Mouse (Mus musculus) kidney, adult 2 months (tissue): ENCODE data around the gene Dtx3l. TPM values are rescaled to one million over a fixed set of nuclear protein-coding genes. Genes with fewer than 3 reads are reported as not detected.
A peak's percentile ranks its signal among the peaks of the same experiment; 100 is the strongest.
"Not testable (repeated sequence)": the region's sequence is repeated elsewhere in the genome, so short reads cannot be mapped to it uniquely, and the experiment has no call there.

Experiments used
- DNase-seq: peaks from one replicate; pipeline ENCODE4 v3.0.0; 2021
- H3K27ac ChIP-seq: fragments of 200-500 bp; 2 replicates; pipeline ENCODE4 v1.5.1; 2012; ENCODE audit warnings: low read depth, low read length, control low read depth, inconsistent platforms; ENCODE audit not compliant: insufficient read depth
- H3K27me3 ChIP-seq: fragments of 200-500 bp; replicated peaks from 2 replicates; pipeline ENCODE4 v1.6.1; 2012; ENCODE audit warnings: mild to moderate bottlenecking, moderate library complexity, low read length, inconsistent platforms; ENCODE audit not compliant: control insufficient read depth, insufficient read depth
- H3K36me3 ChIP-seq: fragments of 200-500 bp; 2 replicates; pipeline ENCODE4 v1.6.1; 2012; ENCODE audit warnings: mild to moderate bottlenecking, moderate library complexity, low read length, inconsistent platforms; ENCODE audit not compliant: control insufficient read depth, insufficient read depth
- H3K4me1 ChIP-seq: fragments of 200-500 bp; 2 replicates; pipeline ENCODE4 v1.6.1; 2011; ENCODE audit warnings: low read length; ENCODE audit not compliant: control insufficient read depth, insufficient read depth
- H3K4me3 ChIP-seq: fragments of 200-500 bp; 2 replicates; pipeline ENCODE4 v1.5.1; 2011; ENCODE audit warnings: mild to moderate bottlenecking, low read depth, low read length, control low read depth; ENCODE audit not compliant: insufficient read depth
- CTCF ChIP-seq: fragments of 200-500 bp; conservative IDR thresholded peaks from 2 replicates; pipeline ENCODE4 v1.5.1; 2011; ENCODE audit warnings: low read depth, mild to moderate bottlenecking, control low read depth, low read length, moderate library complexity, mixed read lengths; ENCODE audit not compliant: insufficient read depth, insufficient read length
- POLR2A ChIP-seq: fragments of 200-500 bp; IDR thresholded peaks from one replicate; pipeline ENCODE4 v1.6.1; 2011; ENCODE audit warnings: low read depth, low read length, control low read depth
- WGBS: fragments of 180-500 bp; shearing (Covaris S2); methylation state at CpG from one replicate; pipeline ENCODE4 v1.1.7; 2018; 5-methylcytosine and 5-hydroxymethylcytosine counted together
- polyA plus RNA-seq: library from polyadenylated mRNA; depleted of rRNA; stranded (reverse); fragments of >200 nt; gene quantifications from 2 replicates; pipeline ENCODE4 v1.2.3, GENCODE M21; 2012

Gene Dtx3l
- polyA plus RNA-seq, 1 experiment = 5.4 TPM

- Histone ChIP-seq H3K4me1 (peaks cover 6% of the 10 kb centered on the region; the same call in 1 of the 2 replicates), H3K27me3 (no peaks in the 10 kb centered on the region), H3K27ac (no peak overlapping the region), H3K4me3 (no peak overlapping the region), H3K36me3 (no peaks in the 10 kb centered on the region)
- no peak for DNase-seq
- 79% methylated on average over 4 of the region's 4 CpGs for WGBS
- TF ChIP-seq CTCF (no peak), POLR2A (no peak)
These were observed 34.7 kb downstream of the Dtx3l start for GRCm38 (mm10) chr16:35904121-35904736.

GRCm38 (mm10) chr16:35903014-35903640 is 35.8 kb downstream of the Dtx3l start:
- H3K27me3 ChIP-seq = no peaks in the 10 kb centered on the region
- TF ChIP-seq POLR2A = no peak
- no peak for TF ChIP-seq CTCF
- no peak overlapping the region for H3K27ac ChIP-seq
- no peak overlapping the region for H3K4me3 ChIP-seq
- WGBS = 90% methylated on average over 6 of the region's 6 CpGs
- no peaks in the 10 kb centered on the region for H3K36me3 ChIP-seq
- no peak for DNase-seq
- H3K4me1 ChIP-seq = peaks cover 6% of the 10 kb centered on the region; the same call in 1 of the 2 replicates

DNA sequence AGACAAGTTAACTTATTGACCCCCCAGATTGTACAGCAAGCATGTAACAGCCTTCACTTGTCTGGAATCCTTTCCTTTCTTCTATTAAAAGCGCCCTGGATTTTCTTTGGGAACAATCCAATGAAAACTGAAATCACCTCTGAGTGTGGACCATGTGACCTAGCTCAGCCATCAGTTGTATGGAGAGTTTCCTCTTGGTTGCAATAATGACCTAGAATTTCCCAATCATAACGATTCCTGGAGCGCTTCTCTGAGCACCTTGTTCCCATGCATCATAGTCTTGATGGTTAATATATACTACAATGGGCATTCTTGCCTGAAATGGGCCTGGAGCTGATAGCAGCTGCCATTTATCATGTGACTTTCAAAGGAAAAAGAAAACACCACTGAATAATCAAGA is 38.4 kb downstream of the Dtx3l start:
- Histone ChIP-seq H3K27me3 (no peaks in the 10 kb centered on the region), H3K4me3 (no peak overlapping the region), H3K27ac (no peak overlapping the region), H3K36me3 (no peaks in the 10 kb centered on the region), H3K4me1 (no peaks in the 10 kb centered on the region)
- DNase-seq = no peak
- WGBS = 69% methylated on average over 3 of the region's 3 CpGs
- TF ChIP-seq POLR2A (no peak), CTCF (no peak)

DNA sequence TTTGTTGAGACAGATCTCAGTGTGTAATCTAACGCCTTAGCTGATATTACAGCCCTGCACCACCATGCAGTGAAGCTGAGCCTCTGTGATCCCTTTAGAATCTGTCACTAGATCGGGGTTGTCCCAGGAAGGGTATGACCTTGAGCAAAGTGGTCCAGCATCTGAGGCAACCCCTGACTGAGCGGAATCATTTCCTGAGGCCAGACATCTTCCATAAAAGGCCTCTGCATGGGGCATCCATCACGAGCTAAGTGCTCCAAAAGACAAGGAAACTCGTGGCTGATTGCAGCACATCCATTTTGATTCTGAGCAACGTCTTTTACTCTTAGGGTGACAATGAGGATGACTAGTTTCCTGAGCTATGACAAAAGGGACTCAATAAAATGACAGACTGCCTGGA is 44.0 kb downstream of the Dtx3l start:
- Histone ChIP-seq H3K4me3 (no peak overlapping the region), H3K27me3 (no peaks in the 10 kb centered on the region), H3K27ac (no peak overlapping the region), H3K36me3 (no peaks in the 10 kb centered on the region), H3K4me1 (no peaks in the 10 kb centered on the region)
- 42% methylated on average over 6 of the region's 6 CpGs for WGBS
- DNase-seq = no peak
- TF ChIP-seq POLR2A (no peak), CTCF (no peak)

- H3K36me3 ChIP-seq, H3K4me1 ChIP-seq, H3K27me3 ChIP-seq, H3K27ac ChIP-seq, H3K4me3 ChIP-seq, DNase-seq: not testable (repeated sequence)
- WGBS = 70% methylated on average over 5 of the region's 5 CpGs
These were observed 47.3 kb downstream of the Dtx3l start for GRCm38 (mm10) chr16:35891603-35892002.

- H3K27ac ChIP-seq = no peak overlapping the region
- H3K4me3 ChIP-seq = no peak overlapping the region
- H3K4me1 ChIP-seq = no peaks in the 10 kb centered on the region
- WGBS = 83% methylated on average over 3 of the region's 3 CpGs
- no peaks in the 10 kb centered on the region for H3K27me3 ChIP-seq
- H3K36me3 ChIP-seq = no peaks in the 10 kb centered on the region
- DNase-seq = no peak
- TF ChIP-seq POLR2A (no peak), CTCF (peak; percentile 40)
These were observed 48.3 kb downstream of the Dtx3l start for GRCm38 (mm10) chr16:35890645-35891044.

DNA sequence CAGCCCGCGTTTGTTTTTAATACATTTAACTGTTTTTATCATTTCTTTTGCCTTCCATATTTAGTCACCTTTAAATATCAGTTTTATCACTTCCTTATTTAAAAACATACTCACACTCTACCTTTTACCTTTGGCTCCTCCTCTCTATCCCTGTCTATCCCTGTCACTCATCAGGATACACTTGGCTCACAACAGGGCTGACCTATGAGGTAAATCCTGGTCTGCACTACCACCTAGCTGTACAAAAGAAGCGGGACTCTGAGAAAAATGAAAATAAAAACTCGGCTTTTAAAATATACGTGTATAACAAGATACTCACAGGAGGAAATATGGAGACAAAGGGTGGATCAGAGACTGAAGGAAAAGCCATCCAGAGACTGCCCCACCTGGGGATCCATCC is 50.0 kb downstream of the Dtx3l start:
- whole genome bisulfite sequencing = 86% methylated on average over 5 of the region's 5 CpGs
- Histone ChIP-seq H3K27ac (no peak overlapping the region), H3K36me3 (no peaks in the 10 kb centered on the region), H3K4me1 (no peaks in the 10 kb centered on the region), H3K4me3 (no peak overlapping the region), H3K27me3 (no peaks in the 10 kb centered on the region)
- DNase-seq = no peak
- TF ChIP-seq CTCF = no peak
- no peak for TF ChIP-seq POLR2A
